Mouse (Mus musculus) hindbrain, embryonic 10.5 days (tissue): ENCODE measurements around the gene Disp3. TPM values are rescaled to one million over a fixed set of nuclear protein-coding genes. Genes with fewer than 3 reads are reported as not detected.

Experiments
- DNase-seq: peaks from one replicate; pipeline ENCODE4 v3.0.0-alpha.2; 2017; ENCODE audit warnings: low spot score
- H3K27ac ChIP-seq: fragments of 300-500 bp; sonication (generic); 2 replicates; pipeline ENCODE4 v1.5.1; 2016; ENCODE audit warnings: mild to moderate bottlenecking, moderate library complexity
- H3K27me3 ChIP-seq: fragments of 300-500 bp; sonication (generic); 2 replicates; pipeline ENCODE4 v1.6.1; 2016; ENCODE audit warnings: mild to moderate bottlenecking; ENCODE audit not compliant: poor library complexity, insufficient read depth, severe bottlenecking
- H3K36me3 ChIP-seq: fragments of 300-500 bp; sonication (generic); 2 replicates; pipeline ENCODE4 v1.6.1; 2016; ENCODE audit warnings: mild to moderate bottlenecking, moderate library complexity
- H3K4me1 ChIP-seq: fragments of 300-500 bp; sonication (generic); replicated peaks from 2 replicates; pipeline ENCODE4 v1.6.1; 2016; ENCODE audit warnings: mild to moderate bottlenecking
- H3K4me3 ChIP-seq: fragments of 300-500 bp; sonication (generic); 2 replicates; pipeline ENCODE4 v1.5.1; 2016; ENCODE audit warnings: mild to moderate bottlenecking, moderate library complexity
- H3K9me3 ChIP-seq: fragments of 300-500 bp; sonication (generic); 2 replicates; pipeline ENCODE4 v1.6.1; 2016; ENCODE audit warnings: mild to moderate bottlenecking, moderate library complexity
- WGBS: fragments of 180-500 bp; shearing (Covaris S2); methylation state at CpG from one replicate; pipeline ENCODE4 v1.1.7; 2016; 5-methylcytosine and 5-hydroxymethylcytosine counted together
- polyA plus RNA-seq: library from polyadenylated mRNA; unstranded; fragments of >200 nt; fragmentation: Nextera tagmentation; extraction: Ambion mirVana; gene quantifications from 2 replicates; pipeline ENCODE4 v1.2.1, GENCODE M21; 2016

The Disp3 gene
- polyA plus RNA-seq, 1 experiment from 2014 or later, result 10.7 TPM

DNA sequence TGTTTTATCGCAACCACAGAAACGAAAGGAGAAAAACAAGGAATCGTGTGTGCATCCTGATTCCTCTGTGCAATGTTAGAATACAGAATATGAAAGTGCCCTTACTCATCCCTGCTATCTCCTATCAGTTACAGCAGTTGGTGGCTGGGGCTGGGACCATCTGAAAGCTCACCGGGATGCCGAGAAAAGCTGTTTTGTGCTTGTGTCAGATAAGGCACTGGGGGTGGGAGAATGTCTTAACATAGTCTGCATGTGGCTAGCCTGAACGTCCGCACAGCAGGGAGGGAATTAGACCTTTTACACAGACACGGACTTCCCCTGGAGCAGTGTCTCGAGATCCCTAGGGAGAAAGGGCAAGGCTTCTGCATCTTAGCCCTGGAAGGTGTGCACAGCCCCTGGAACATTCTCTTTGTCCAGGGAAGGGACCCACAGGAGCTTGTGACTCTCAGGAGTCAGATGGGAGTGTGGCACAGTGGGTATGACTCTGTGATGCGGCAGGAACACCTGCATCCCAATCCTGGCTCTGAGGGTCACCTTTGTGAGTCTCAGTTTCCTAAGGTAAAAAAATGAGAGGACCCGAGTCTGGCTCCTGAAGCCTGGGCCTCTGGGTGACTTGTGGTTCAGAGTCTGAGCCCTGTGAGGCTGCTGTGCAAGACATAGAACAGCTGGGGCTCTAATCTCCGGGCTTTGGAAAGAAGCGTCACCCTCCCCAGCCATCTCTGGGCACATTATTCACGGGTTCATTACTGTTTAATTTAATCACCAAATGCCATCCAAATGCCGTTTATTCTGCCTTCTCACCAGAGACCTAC lies 83.5 kb downstream of the Disp3 start:
- Histone ChIP-seq H3K4me3 (no peak overlapping the region), H3K27me3 (peaks cover 11% of the 10 kb centered on the region), H3K4me1 (peaks cover 26% of the 10 kb centered on the region), H3K9me3 (no peaks in the 10 kb centered on the region), H3K36me3 (no peaks in the 10 kb centered on the region), H3K27ac (0 out of 2 replicates have a peak overlapping the region, but pooled peaks have one; percentile 23)
- DNase-seq, result no peak
- WGBS, result 61% methylated on average over 15 of the region's 15 CpGs

DNA sequence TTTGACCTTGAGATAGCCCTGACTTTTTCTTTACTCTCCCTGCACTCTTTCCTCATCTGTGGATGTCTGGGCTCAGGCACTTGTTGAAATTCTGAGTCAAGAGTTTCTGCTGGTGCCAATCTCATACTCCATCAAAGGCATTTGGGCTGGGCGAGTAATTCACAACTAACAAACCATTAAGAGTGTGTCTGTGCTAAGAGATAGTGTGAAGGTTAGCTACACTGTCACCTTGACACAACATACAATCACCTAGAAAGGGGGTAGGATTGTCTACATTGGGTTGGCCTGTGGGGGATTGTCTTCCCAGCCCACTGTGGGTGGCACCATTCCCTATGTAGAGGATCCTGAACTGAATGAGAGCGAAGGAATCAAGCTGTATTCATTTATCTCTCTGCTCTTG lies 84.2 kb downstream of the Disp3 start:
- H3K36me3 ChIP-seq, result no peaks in the 10 kb centered on the region
- no peak for DNase-seq
- H3K4me1 ChIP-seq, result peaks cover 30% of the 10 kb centered on the region
- no peak overlapping the region for H3K4me3 ChIP-seq
- 95% methylated on average over 2 of the region's 2 CpGs for WGBS
- H3K27ac ChIP-seq, result no peak overlapping the region
- peaks cover 18% of the 10 kb centered on the region for H3K27me3 ChIP-seq
- no peaks in the 10 kb centered on the region for H3K9me3 ChIP-seq

DNA sequence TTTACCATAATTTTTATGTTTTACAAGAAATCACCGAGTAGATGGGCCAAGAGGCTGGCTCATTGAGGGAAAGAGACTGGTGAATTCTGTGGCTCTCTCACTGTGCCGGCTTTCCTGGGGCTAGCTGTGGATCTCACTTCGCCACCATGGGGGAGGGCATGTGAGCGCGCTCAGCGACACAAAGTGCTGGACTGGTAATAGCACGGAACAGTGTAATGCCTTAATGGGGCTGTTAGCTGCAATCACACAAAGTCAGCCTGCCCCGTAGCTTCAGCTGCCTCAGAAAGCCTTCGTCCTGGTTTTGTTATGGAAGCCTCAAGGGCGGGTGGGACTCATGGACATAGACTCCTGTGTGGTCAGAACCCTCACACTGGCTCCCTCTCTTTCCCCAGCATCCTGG lies 89.0 kb downstream of the Disp3 start:
- 49% methylated on average over 10 of the region's 10 CpGs for WGBS
- no peak overlapping the region for H3K4me3 ChIP-seq

DNA sequence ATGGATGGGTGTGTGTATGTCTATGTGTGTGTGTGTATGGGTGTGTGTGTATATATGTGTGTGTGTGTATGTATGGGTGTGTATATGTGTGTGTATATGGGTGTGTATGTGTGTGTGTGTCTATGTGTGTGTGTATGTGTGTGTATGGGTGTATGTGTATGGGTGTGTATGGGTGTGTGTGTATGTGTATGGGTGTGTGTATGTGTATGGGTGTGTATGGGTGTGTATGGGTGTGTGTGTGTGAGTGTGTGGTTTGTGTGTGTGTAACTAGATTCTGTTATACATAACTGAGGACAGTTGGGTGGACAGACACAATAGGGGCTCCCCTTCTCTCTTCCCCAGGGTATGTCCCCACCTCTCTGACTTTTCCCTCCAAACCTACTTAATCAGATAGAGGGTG lies 93.4 kb downstream of the Disp3 start:
- peaks cover 22% of the 10 kb centered on the region for H3K27me3 ChIP-seq
- no peaks in the 10 kb centered on the region for H3K36me3 ChIP-seq
- peaks cover 14% of the 10 kb centered on the region for H3K4me1 ChIP-seq
- no peak overlapping the region for H3K4me3 ChIP-seq
- H3K9me3 ChIP-seq, result no peaks in the 10 kb centered on the region
- DNase-seq, result no peak
- no peak overlapping the region for H3K27ac ChIP-seq

More for the DNA sequence above, 89.0 kb downstream of the Disp3 start:
- Histone ChIP-seq H3K9me3 (no peaks in the 10 kb centered on the region), H3K27me3 (peaks cover 31% of the 10 kb centered on the region), H3K36me3 (no peaks in the 10 kb centered on the region), H3K4me1 (0 out of 2 replicates have a peak, but pooled peaks cover 14% of the 10 kb centered on the region), H3K27ac (0 out of 2 replicates have a peak overlapping the region, but pooled peaks have one; percentile 40)
- no peak for DNase-seq

DNA sequence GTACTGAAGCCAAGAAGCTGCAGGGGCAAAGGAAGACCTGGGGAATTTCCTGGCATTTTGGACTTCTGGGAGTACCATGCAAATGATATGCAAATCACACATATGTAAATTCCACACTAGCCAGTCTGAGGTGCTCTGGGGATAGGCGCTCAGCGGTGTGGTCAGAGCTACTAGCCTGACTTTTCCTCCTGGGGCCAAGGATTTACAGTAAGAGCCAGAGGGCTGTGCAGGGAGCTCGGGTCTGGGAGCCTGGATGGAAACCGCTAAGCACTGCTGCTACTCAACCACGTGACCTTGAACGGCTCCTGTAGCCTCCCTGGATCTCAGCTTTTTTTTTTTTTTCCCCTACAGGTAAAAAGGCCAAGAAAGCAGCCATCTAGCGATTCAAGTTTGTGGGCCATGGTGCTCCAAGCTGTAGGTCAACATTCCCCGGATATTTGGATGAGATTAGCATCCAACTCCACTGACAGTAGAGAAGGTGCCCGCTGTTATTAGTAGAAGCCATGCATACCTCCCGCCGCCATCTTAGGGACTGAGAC lies 95.0 kb downstream of the Disp3 start:
- WGBS, result 35% methylated on average over 11 of the region's 11 CpGs
- H3K27ac ChIP-seq, result no peak overlapping the region
- H3K27me3 ChIP-seq, result peaks cover 10% of the 10 kb centered on the region
- H3K36me3 ChIP-seq, result no peaks in the 10 kb centered on the region
- no peaks in the 10 kb centered on the region for H3K9me3 ChIP-seq
- DNase-seq, result no peak
- peaks cover 6% of the 10 kb centered on the region for H3K4me1 ChIP-seq
- 0 out of 2 replicates have a peak overlapping the region, but pooled peaks have one; percentile 6 for H3K4me3 ChIP-seq

Other genes starting within 250 kb of the Disp3 start
- 13.9 and 17.8 TPM in 2 replicates for gene Clcn6, start 249.1 kb downstream of the Disp3 start, polyA plus RNA-seq
- 28.1 and 30.0 TPM in 2 replicates for gene Mthfr, start 248.9 kb downstream of the Disp3 start, polyA plus RNA-seq
- 15.6 and 15.7 TPM in 2 replicates for gene Agtrap, start 199.9 kb downstream of the Disp3 start, polyA plus RNA-seq
- gene Mad2l2, start 157.6 kb downstream of the Disp3 start, polyA plus RNA-seq, result 74.3 and 86.9 TPM in 2 replicates
- gene Draxin, start 157.3 kb downstream of the Disp3 start, polyA plus RNA-seq, result 6.5 and 13.1 TPM in 2 replicates
- 11.0 and 15.6 TPM in 2 replicates for gene Fbxo6, start 135.8 kb downstream of the Disp3 start, polyA plus RNA-seq
- gene Fbxo44, start 127.5 kb downstream of the Disp3 start, polyA plus RNA-seq, result 48.0 and 86.5 TPM in 2 replicates
- 3.3 and 4.6 TPM in 2 replicates for gene Fbxo2, start 127.3 kb downstream of the Disp3 start, polyA plus RNA-seq
- gene Ubiad1, start 156.8 kb upstream of the Disp3 start, polyA plus RNA-seq, result 25.0 and 25.8 TPM in 2 replicates
- gene Mtor, start 160.6 kb upstream of the Disp3 start, polyA plus RNA-seq, result 25.1 and 25.3 TPM in 2 replicates
- 0.29 and 0.31 TPM in 2 replicates for gene Angptl7, start 212.5 kb upstream of the Disp3 start, polyA plus RNA-seq